Mouse (Mus musculus): ENCODE data around the gene Prg2. TPM values are rescaled to one million over a fixed set of nuclear protein-coding genes. Genes with fewer than 3 reads are reported as not detected.

The Prg2 gene
- polyA plus RNA-seq, 1 experiment from 2014 or later, result not detected

DNA sequence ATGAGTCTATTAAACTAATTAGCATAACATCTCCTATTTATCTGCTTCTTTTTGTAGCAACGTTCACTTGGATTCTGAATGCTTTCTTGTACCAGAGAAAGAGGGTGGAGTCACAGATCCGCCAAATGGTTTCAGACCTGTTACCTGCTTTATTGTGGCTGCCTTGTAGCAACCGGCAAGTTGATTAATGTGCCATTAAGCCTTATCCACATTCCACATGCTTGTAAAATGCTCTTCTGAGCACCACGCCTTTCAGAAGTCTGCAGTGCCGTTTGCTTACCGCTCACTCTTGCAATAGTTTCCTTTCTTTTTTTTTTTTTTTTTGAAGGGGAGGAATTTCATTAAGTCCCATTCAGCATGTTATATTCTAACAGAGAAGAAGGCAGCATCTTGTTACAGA, 49.6 kb downstream of the Prg2 start:
- CTCF ChIA-PET, result no interaction called here
- no peak for DNase-seq (ENCODE audit: low read depth, low spot score)
- ATAC-seq, result no peak

DNA sequence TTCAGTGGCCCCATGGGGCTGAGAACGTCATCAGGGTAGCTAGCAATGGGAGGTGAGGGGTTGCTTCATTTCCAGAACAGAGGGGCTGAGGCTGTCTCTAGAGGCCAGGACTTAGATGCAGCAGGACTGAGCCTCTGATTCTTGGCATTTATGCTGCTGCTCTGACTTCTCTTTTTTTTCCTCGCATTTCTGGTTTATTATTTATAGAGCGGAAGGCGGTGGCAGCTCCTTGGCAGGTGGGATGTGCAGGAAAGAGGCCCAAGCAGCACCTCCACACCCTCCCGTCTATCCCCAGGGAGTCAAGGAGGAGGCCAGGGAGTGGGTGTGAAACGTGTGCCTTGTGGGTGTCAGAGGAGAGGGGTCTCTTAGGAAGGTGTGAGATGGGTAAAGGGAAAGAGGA, 50.7 kb downstream of the Prg2 start:
- in situ Hi-C loops (cut with MboI; ENCODE audit: low pct_unique_long_range_greater_than_20kb), result loop anchor here (25.0 kb wide), 1 partner anchor 569 kb away; no protein-coding TSS in a partner anchor
- TF ChIP-seq CTCF (IDR thresholded peaks at IDR 0.05), result no peak
- DNase-seq (ENCODE audit: low read depth, low spot score) (no peak), ATAC-seq (no peak)
- POLR2A ChIA-PET, result no interaction called here
- CTCF ChIA-PET, result no interaction called here
- H3K27me3 ChIP-seq, result no peaks in the 10 kb centered on the region

More for the DNA sequence above, 49.6 kb downstream of the Prg2 start:
- no peaks in the 10 kb centered on the region for H3K27me3 ChIP-seq
- in situ Hi-C loops (cut with MboI; ENCODE audit: low pct_unique_long_range_greater_than_20kb), result loop anchor here (25.0 kb wide), 1 partner anchor 568 kb away; no protein-coding TSS in a partner anchor
- TF ChIP-seq CTCF (IDR thresholded peaks at IDR 0.05), result no peak
- POLR2A ChIA-PET, result interaction anchor here (0.7 kb wide), 1 partner anchor 220 kb away, joined by 4 read pairs; no protein-coding TSS in a partner anchor

DNA sequence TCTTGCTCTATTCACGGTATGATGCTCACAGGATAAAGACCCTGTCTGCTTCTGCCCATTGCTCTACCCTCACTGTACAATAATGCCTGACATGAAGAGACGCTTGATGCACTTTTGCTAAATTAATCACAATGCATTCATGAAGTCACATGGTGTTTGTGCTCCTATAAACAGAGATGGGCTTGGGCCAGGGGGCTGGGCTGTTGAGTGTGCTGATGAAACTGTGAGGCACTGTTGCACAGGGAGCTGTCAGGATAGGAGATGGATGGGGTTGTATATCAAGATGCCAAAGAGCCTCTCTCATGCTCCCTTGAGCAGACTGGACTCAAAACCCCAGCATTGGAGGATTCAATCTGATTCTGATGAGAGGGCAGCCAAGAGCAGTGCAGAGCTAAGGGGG, 52.9 kb downstream of the Prg2 start:
- CTCF ChIA-PET, result no interaction called here
- TF ChIP-seq CTCF (IDR thresholded peaks at IDR 0.05), result no peak

More for the DNA sequence above, 52.9 kb downstream of the Prg2 start:
- POLR2A ChIA-PET, result interaction anchor here (0.6 kb wide), 1 partner anchor 8 kb away, joined by 3 read pairs; no protein-coding TSS in a partner anchor
- ATAC-seq (no peak), DNase-seq (ENCODE audit: low read depth, low spot score) (no peak)
- in situ Hi-C loops (cut with MboI; ENCODE audit: low pct_unique_long_range_greater_than_20kb), result loop anchor here (25.0 kb wide), 1 partner anchor 571 kb away; no protein-coding TSS in a partner anchor
- H3K27me3 ChIP-seq, result no peaks in the 10 kb centered on the region

Other genes with a start within 250 kb of the Prg2 start
- gene Ypel4, start 246.4 kb upstream of the Prg2 start, polyA plus RNA-seq (2021), result 11.6 TPM
- gene Gm19426, start 236.8 kb upstream of the Prg2 start, polyA plus RNA-seq (2021), result 3.1 TPM
- 0.14 TPM for gene Serping1, start 205.0 kb upstream of the Prg2 start, polyA plus RNA-seq (2021)
- gene Ube2l6, start 181.6 kb upstream of the Prg2 start, polyA plus RNA-seq (2021), result 4.7 TPM
- not detected for gene Smtnl1, start 157.8 kb upstream of the Prg2 start, polyA plus RNA-seq (2021)
- 56.5 TPM for gene Timm10, start 153.5 kb upstream of the Prg2 start, polyA plus RNA-seq (2021)
- 0.22 TPM for gene Slc43a1, start 141.6 kb upstream of the Prg2 start, polyA plus RNA-seq (2021)
- 0.82 TPM for gene Rtn4rl2, start 93.8 kb upstream of the Prg2 start, polyA plus RNA-seq (2021)
- not detected for gene Slc43a3, start 43.9 kb upstream of the Prg2 start, polyA plus RNA-seq (2021)
- gene Prg3, start 7.8 kb downstream of the Prg2 start, polyA plus RNA-seq (2021), result not detected
- gene Ssrp1, start 56.8 kb downstream of the Prg2 start, polyA plus RNA-seq (2021), result 224 TPM
- gene P2rx3, start 57.0 kb downstream of the Prg2 start, polyA plus RNA-seq (2021), result 0.27 TPM
- 105 TPM for gene Tnks1bp1, start 67.6 kb downstream of the Prg2 start, polyA plus RNA-seq (2021)
- gene Aplnr, start 155.8 kb downstream of the Prg2 start, polyA plus RNA-seq (2021), result 0.12 TPM
- 0.03 TPM for gene Lrrc55, start 216.7 kb downstream of the Prg2 start, polyA plus RNA-seq (2021)